Mouse (Mus musculus): ENCODE data around the gene Usb1. TPM values are rescaled to one million over a fixed set of nuclear protein-coding genes. Genes with fewer than 3 reads are reported as not detected.
A peak's percentile ranks its signal among the peaks of the same experiment; 100 is the strongest.

Gene Usb1
- polyA plus RNA-seq (2012; rRNA removed) = 26.5 and 30.5 TPM in 2 replicates

DNA sequence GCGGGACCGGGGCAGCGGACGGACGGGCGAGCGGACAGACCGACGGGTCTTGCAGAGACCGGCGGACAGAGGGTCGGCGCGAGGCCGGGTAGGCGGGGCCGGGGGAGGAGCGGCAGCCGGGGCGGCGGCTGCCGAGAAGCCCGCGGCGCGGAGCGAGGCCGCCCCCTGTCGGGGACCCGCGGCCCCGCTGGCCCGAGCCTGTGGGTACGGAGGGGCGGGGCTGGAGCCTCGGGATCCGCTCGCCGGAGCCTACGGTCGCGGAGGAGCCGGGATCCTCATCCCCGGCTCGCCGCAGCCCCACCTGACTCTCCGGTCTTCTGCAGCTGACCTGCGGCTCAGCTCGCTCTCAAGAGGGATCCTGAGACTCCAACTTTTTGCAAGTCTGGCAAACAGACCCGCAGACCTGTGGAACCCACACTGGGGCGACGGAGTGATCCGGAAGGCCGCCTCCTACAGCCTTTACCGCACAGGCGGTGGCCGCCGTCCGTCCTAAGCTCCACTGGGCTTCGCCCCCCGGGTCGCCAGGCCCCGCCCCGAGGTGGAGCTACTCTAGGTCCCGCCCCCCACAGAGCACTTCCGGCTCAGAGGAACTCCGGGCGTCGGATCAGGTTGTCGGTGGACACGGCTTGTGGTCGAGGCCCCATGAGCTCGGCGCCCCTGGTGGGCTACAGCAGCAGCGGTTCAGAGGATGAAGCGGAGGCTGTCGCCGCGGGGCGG, at the start of gene Usb1, which contains the start of gene Zfp319:
Gene Usb1, plus strand, starts transcription at position 565 of the 717 bp plus-strand sequence.
Gene Zfp319, minus strand, starts transcription at position 231 of the 717 bp plus-strand sequence.
- DNase-seq (ENCODE audit: low read depth) = no peak

DNA sequence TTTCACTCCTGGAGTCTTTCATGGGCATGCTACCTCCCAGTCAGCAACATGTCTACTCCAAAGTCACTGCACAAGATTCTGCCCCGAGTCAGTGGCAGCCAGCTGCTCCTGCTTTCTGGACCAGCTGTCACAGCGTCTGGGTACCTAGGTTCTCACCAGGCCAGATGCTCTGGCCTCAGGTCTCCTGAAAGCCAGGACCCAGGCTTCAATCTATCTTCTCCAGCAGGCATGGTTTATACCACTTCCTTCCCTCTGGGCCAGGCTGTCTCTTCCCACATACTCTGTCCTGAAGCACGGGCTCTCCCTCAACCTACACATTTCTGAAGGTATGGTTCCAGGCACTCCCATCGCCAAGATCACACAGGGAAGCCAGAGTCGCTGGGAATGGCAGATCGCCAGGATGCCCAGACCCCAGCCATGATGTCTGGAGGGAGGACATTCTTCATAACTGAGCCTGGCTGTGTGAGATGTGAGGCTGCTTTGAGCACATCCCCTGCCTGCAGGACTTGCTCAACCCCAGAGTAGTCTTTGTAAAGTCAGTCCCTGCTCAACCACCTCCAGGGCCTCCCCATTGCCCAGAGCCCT, 42.9 kb upstream of the Usb1 start:
- DNase-seq (ENCODE audit: low read depth) = no peak

DNA sequence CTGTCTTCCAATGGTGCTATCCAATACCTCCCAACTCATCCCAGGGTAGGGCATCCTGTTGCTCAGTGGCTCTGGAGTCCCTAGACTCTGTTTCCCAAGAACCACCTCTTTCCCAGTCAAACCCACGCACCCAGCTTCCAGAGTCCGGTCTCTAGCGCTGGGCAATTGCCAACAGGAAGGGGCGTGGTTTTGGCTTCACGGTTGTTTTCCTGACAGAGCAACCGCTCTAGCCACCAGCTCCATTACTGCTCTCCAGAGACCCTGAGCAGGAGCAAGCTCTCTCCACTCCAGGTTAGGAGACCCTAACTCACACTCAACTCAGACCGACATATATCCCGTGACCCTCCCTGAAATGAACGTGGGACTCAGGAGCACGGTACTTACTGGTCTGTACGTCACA, 38.9 kb upstream of the Usb1 start:
- peak; percentile 51 for DNase-seq (ENCODE audit: low read depth)

DNA sequence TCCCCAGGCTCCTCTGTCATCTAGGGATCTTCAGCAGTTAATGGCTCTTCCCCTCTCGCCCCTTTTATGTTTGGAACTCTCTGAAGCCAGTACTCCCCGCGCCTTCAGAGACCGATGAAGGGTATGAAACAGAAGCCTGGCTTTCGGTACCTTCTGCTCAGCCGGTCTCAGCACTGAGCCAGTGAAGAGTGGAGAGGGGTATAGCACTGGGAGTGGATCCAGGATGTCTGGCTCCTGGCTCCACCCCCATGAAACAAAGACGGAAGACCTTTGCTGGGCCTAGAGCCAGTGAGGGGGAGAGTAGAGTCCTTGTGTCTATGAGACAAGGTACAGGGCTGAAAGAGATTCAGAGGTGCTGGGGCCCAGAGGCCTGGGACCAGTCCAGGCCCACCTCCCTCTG, 38.2 kb upstream of the Usb1 start:
- DNase-seq (ENCODE audit: low read depth) = no peak

DNA sequence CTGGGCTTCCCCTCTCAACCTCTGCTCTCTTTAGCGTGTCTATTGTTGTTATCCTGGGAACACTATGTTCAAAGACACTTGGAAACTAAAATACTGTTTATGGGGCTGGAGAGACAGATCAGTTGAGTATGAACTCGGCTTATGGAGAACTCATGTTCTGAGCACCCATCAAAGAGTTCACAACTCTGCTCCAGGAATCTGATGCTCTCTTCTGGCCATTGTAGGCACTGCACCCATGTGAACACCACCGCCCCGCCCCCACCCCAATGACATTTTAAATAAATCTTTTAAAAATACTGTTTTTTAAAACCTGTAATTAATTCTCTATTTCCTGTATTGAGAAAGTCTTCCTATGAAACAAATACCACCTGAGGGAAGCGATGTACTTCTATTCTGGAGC, 29.7 kb upstream of the Usb1 start:
- DNase-seq (ENCODE audit: low read depth) = no peak

DNA sequence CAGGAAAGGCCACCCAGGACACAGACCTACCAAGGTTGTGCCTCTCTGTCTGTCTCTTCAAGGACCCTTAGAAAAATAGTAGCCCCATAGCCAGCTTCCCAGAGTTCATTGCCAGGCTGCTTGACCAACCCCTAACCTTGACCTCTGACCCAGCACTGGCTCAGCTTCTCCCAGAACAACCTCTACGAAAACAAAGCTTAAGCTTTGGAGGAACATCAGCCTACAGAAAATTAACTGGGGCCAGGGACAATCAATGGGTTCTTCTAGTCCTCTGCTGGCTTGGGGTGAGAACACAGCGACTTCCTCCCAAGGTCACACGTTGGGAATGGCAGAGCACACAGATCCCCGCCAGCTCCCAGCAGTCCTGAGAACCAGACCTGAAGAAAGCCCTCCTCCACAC, 26.6 kb upstream of the Usb1 start:
- no peak for DNase-seq (ENCODE audit: low read depth)

DNA sequence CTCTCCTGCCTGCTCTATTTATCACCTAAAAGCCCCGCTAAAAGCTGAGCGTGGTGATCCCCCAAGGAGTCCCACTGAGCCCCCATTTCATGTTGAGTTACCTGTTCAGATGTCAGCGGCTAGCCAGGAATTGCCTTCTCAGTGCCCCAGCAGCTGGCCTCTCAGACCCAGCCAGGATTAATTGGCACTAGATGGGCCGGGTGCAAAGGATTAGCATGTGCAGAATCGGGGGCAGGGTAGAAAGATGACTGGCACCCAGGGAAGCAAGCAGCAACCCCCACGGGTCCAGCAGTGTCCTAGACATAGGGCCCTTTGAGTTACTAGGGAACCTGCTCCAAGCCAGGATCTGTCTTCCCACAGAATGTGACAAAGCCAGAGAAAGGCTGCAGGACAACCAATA, 25.7 kb upstream of the Usb1 start, which contains the start of gene Cngb1:
Gene Cngb1, minus strand, starts transcription at position 155 of the 400 bp plus-strand sequence.
- no peak for DNase-seq (ENCODE audit: low read depth)

DNA sequence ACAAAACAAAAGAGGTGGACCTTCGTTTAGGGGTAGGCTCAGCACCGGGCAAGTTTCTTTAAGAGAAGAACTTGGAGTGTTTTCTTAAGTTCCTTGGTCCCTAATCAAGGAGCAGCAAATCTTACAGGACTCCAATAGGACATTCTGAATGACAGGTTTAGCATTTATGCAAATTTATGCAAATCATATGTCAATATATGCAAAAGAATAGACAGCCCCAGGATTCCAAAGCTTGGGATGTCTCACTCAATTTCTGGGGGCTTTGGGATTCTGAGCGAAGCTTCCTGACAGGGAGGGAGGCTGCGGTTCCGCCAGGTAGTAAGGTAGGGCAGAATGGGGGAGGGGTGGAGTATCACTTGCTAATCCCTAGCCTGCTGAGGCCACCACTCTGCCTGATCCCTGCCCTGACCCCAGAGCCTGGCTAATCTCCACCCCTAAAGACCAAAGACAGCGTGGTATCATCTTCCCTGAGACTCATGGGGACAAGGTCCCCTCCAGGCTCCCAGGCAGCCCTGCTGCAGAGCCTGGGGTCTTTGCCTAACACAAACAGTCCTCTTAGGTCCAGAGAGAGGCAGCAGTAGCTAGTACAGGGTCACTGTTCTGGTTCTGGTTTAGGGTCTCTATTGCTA, 21.6 kb upstream of the Usb1 start, which contains the start of gene Tepp:
Gene Tepp, plus strand, starts transcription at position 225 of the 629 bp plus-strand sequence.
- DNase-seq (ENCODE audit: low read depth) = no peak

DNA sequence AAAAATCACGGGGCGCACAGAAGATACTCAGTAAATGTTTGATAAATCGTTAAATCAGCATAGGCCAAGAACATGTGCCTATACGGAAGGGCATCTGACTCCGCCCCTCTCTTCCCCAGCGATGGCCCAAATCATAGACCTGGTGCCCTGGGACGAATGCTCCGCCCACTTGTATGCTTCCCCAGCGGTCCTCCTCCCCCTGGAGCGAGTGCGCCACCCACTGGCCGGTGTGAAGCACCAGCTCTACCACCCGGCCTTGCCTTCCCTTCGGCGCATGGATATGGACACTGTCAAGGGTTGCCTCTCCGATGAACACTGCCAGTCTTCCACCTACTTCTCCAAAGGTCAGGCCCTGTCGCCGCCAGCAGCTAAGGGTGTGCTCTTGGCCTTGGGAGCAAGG, 19.2 kb upstream of the Usb1 start:
- no peak for DNase-seq (ENCODE audit: low read depth)

DNA sequence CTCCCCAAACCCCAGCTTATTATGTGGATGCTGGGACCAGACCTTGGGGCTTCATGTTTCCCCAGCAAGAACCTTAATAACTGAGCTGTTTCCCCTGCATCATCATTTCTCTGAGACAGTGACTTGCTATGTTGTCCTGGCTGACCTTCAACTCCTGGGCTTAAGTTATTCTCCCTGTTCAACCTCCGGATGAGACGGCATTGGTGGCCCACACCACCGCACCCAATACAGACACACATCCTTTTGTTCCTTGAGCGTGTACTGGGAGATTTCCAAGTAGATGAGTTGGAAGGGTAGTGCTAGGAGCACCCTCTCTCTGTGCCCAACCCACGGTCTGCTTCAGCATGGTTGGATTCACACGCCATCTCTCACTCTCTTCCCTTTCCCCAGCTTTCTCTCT, 18.2 kb upstream of the Usb1 start:
- no peak for DNase-seq (ENCODE audit: low read depth)

DNA sequence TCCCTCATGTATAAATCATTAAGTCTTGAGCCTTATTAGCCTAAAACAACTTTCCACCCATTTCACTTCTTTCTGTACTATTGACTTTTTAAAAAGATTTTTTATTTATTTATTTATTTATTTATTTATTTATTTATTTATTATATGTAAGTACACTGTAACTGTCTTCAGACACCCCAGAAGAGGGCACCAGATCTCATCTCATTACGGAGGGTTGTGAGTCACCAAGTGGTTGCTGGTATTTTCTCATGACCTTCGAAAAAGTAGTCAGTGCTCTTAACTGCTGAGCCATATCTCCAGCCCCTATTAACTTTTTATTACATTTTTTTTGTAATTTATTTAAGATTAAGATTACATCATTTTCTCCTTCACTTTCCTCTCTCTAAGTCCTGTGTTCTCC, 17.4 kb upstream of the Usb1 start:
- DNase-seq (ENCODE audit: low read depth) = no peak

DNA sequence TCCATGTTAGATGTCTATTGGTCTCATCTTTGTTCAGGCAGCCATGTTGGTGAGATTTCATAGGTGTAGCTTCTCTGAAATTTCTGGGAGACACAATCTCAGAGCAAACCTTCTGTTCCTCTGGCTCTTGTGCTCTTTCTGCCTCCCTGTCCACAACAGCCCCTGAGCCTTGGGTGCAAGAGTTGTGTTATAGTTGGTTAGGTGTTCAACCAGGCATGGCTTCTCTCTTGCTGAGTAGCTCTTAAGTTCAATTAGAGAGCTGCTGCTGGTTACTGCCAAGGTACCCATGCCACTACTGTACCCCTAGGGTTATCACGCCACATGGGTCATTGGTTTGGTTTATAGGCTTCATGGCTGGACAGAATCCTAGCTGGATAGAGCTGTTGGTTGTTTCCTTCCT, 16.7 kb upstream of the Usb1 start:
- no peak for DNase-seq (ENCODE audit: low read depth)

DNA sequence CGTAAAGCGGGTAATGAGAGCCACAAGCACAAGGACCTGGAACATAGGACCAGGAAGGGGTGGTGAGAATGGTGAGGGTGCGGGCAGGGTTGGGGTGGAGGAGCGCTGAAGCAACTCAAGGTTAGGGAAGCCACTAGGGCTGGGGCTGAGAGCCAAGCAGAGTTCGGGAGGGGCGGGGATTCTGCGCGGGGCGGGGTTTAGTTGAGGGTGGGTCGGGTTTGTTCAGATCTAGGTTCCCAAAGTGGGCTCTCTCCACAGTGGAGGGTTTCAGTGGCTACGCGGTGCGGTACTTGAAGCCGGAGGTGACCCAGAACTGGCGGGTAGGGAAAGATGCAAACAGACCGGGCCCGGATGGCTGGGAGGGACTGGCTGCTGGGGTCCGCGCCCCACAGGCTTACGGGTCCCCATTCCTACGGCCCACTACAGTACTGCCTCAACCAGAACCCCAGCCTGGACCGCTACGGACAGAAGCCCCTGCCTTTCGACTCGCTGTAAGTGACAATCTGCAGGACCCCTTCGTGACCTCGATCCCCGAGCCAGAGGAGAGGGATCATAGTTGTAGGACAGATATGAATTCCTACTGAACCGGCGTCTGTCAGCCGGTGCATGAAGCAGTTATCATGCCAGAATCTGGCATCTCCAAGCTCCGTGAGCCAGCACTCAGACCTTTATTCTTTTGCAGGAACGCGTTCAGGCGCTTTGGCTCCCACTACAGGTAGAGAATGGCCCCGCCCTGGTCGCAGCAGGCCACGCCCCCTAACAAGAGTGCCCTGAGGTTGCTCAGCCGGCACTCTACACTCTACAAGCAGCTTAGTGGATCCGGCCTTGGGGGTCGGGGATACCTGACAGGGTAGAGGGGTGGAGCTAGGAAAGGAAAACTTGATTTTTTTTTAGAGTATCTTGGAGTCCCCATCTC, 11.6 kb upstream of the Usb1 start:
- no peak for DNase-seq (ENCODE audit: low read depth)

DNA sequence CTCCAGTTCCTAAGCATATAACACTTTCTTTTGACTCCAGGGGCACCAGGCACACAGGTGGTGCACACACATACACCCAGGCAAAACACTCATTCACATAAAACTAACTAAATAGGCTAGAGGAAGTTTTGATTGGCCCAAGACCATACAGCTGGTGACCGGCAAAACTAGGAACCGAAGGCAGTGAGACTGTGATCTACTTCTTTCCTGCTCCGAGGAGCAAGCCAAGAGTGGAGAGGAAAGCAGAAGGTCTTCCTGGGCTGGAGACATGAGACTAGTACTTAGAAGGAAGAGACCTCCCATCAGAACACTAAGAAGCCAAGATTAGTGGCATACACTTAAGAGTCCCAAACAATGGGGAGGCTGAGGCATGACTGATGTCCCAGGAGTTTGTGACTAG, 8.9 kb upstream of the Usb1 start:
- no peak for DNase-seq (ENCODE audit: low read depth)

DNA sequence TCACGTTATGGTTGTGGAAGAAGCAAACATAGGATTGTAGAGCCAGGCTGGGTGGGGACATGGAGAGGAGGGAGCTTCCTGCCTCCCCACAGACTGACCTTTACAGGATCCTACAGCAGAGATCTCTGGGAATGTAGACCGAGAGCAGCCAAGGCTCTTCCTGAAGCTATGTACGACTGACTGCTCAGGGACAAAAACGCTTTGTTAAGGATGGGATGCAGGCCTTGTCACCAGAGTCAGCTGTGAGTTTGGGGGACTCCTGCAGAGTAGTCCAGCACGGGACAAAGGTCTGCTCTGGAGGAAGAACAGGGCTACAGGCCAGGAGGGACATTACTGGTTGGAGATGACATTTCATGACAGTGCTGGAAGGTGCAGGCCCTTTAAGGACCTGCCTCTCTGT, 7.4 kb upstream of the Usb1 start:
- no peak for DNase-seq (ENCODE audit: low read depth)

DNA sequence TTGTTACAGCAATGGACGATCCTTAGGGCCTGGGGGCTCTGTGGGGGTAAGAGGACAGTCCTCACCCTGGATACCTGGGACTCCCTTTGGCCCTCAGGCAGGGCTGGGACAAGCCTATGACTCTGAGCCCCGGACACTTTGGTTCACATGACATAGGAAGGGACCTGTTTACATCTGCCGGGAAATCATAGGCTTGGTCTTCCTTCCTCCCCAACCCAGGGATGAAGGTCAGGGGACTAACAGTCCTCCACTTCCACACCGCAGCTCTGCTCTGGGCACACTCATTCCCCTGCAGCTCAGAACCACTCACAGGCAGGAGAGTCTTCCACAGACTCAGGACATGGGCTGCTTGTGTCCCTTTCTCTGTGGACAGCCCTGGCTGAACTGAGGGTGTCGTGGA, 5.3 kb upstream of the Usb1 start:
- no peak for DNase-seq (ENCODE audit: low read depth)

DNA sequence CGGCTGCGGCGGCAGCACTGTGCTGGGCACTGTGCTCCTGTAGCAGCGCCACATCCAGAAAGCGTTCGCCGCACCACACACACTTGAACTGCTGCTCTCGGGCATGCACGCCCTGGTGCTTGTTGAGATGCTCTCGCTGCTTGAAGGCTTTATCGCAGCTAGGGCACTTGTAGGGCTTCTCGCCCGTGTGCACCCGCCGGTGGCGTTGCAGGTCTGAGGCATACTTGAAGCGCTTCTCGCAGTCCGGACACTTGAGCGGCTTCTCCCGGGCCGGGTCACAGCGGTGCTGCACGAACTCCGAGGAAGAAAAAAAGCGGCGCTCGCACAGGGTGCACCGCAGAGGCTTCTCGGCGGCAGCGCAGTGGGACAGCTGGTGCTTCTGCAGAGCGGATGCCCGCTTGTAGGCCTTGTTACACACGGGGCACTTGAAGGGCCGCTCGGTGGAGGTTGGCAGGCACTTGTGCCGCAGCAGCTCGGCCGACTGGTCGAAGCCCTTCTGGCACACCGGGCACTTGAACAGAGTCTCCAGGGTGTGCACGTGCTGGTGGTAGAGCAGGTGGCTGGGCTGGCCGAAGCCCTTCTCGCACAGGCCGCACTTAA, 4.1 kb upstream of the Usb1 start:
- DNase-seq (ENCODE audit: low read depth) = no peak

DNA sequence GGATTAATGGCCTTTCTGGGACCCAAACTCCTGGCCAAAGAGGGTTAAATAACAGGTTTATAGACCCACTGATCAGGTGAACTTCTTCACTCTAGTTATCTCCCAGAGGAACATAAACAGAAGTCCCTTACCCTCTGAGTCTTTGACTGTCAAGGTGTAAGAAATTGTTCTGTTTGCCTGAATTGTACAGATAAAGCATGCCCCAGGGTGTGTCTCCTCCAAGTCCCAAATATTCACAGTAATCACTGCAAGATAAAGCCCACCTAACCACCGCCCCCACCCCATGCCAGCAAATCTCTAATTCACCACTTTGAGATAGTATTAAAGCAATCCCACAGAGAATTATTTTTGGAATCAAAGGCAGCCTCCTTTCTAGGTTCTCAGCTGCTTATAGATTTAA, 1.7 kb upstream of the Usb1 start:
- DNase-seq (ENCODE audit: low read depth) = no peak

DNA sequence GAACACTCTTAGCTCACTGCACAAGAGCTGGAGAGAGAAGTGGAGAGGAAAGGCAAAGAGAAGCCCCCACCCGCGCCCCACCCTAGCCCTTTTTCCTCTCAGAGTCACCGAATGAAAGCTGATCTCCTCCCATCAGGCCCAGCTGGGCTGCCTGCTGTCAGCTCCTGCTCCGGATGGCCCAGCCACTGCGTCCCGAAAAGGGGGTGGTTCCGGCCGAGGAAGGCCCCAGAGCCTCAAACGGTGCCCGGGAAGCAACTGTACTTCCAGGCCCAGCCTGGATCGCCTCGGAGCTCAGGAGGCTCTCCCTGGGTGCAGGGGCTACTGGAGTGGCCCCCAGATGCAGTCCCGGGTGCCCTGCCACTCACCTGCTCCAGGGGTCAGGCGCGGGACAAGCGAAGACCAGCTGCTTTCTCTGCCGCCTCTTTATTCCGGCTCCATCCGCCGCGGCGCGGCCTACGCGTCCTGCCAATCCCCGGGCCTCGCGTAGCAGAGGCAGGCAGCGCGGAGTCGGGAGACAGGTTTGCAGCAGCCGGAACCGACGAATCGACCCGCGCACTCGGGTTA, 846 bp upstream of the Usb1 start:
- DNase-seq (ENCODE audit: low read depth) = no peak

DNA sequence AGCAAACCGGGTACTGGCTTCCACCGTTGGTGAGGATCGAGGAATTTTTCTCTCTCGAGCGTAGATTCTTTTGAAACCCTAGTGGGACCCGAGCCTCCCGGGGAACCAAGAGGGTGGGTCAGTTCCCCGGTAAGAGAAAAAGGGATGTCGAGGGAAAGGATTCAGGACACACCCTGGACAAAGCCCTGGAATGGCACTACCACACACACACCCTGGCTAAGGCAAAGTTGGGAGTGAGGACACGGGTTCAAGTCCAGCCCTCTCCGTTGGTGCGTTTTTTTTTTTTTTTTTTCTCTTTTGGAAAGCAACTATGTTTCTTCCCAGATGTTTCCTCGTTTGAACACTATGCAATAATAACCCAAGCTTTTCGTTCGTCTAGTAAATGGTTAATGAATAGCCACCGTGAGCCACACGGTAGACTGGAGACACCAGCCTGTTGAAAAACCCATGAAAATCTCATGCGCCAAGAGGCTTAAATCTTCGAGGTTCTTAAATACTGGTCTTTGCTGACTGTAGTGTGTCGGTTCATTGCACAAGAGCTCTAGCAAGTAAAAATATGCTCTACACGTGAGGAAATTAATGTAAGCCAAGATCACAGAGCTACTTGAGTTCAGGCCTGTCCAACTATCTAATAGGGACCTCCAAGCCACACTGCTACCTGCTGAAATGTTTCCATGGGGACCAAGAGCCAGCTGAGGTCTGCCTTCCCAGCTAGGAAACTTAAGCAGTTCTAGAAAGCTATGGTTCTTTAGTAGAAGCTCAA, 534 bp downstream of the Usb1 start:
- DNase-seq (ENCODE audit: low read depth) = no peak

DNA sequence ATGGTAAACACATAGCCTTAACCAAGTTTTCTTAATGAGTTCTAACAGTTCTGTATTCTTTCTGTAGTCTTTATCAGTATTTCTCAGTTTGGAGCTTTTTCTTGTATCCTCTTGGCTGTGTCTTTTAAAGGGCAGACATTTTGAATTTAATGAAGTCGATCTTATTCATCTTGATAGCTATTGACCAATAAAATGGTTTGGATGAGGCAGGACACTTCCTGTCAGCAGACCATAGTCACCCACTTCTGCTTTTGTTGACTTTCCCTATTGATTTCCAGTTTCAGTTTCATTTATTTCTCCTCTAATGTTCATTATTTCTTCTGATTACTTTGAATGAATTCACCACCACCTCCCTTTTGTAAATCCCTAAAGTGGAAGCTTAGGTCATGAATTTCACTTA, 3.6 kb downstream of the Usb1 start:
- no peak for DNase-seq (ENCODE audit: low read depth)

Measured in gonadal fat pad, adult 2 months (tissue).